Mouse (Mus musculus): ENCODE measurements at regions not wholly inside any gene's neighbourhood (a gene's known extent, or its start where the extent isn't known, plus 50 kb on each side); places are given as distances from the start of the nearest gene placed in this dataset.
"Not testable (repeated sequence)": the region's sequence is repeated elsewhere in the genome, so short reads cannot be mapped to it uniquely, and the experiment has no call there.

- no peak overlapping the region for H3K4me3 ChIP-seq
- H3K4me1 ChIP-seq: no peaks in the 10 kb centered on the region
- no peaks in the 10 kb centered on the region for H3K36me3 ChIP-seq
- no peaks in the 10 kb centered on the region for H3K9me3 ChIP-seq
- no peak for ATAC-seq (ENCODE audit: low FRiP score, low read depth)
- 55% methylated on average over 2 of the region's 2 CpGs for WGBS
- no peak overlapping the region for H3K4me2 ChIP-seq (replicated peaks)
- H3K9ac ChIP-seq: no peak overlapping the region
- no peaks in the 10 kb centered on the region for H3K27me3 ChIP-seq (replicated peaks)
- no peak overlapping the region for H3K27ac ChIP-seq
Measured at GRCm38 (mm10) chr11:7834151-7834550, 620.4 kb upstream of the Igfbp3 start.

DNA sequence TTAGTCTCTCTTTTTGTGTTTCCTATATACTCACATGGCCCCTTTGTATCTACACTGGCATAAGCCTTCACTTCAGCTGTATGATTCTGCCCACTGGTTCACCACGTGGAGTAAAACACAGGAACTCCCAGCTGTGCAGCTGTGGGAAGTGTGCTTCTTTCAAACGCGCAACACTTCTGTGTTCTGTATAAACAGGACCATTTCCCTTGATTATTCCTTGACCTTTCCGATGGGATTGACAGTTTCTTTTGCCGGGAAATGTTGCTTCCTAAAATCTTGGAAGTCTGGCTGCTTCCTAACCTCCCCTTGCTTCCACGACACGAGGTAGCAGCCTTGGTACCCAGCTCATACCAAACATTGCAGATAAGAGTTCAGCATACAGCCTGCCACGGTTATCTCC lies 618.7 kb upstream of the Igfbp3 start:
- H3K9ac ChIP-seq: no peak overlapping the region
- no peak overlapping the region for H3K27ac ChIP-seq
- 79% methylated on average over 8 of the region's 8 CpGs for WGBS
- no peaks in the 10 kb centered on the region for H3K9me3 ChIP-seq
- no peak overlapping the region for H3K4me3 ChIP-seq
- no peak for ATAC-seq (ENCODE audit: low FRiP score, low read depth)
- H3K27me3 ChIP-seq (replicated peaks): no peaks in the 10 kb centered on the region
- H3K4me1 ChIP-seq: no peaks in the 10 kb centered on the region
- no peaks in the 10 kb centered on the region for H3K36me3 ChIP-seq
- H3K4me2 ChIP-seq (replicated peaks): no peak overlapping the region

GRCm38 (mm10) chr11:7829770-7830169 lies 616.0 kb upstream of the Igfbp3 start:
- Histone ChIP-seq H3K4me2 (replicated peaks) (no peak overlapping the region), H3K4me3 (no peak overlapping the region), H3K36me3 (no peaks in the 10 kb centered on the region), H3K9ac (no peak overlapping the region), H3K27ac (no peak overlapping the region), H3K9me3 (no peaks in the 10 kb centered on the region), H3K27me3 (replicated peaks) (no peaks in the 10 kb centered on the region), H3K4me1 (no peaks in the 10 kb centered on the region)
- WGBS: 57% methylated on average over 1 of the region's 1 CpGs
- no peak for ATAC-seq (ENCODE audit: low FRiP score, low read depth)

DNA sequence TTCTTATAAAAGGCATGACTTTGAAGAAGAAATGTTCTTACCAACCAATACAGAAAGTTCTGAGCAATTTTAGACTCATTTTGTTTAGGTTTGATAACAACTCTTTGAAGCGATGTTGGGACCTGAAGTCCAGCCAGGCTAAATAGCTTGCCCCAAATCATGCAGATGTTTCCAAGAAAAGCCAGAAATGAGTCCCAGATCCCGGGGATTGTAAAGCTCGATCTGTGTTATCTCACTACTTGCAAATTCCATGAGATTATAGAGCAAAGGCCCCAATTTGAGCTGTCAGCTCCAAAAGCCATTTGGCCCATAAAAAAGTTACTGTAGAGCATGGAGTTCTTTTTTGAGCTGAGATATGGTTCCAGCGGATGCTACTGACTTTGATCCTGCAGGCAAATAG lies 614.3 kb upstream of the Igfbp3 start:
- H3K4me1 ChIP-seq: no peaks in the 10 kb centered on the region
- no peaks in the 10 kb centered on the region for H3K27me3 ChIP-seq (replicated peaks)
- H3K9me3 ChIP-seq: no peaks in the 10 kb centered on the region
- no peak overlapping the region for H3K9ac ChIP-seq
- no peak for ATAC-seq (ENCODE audit: low FRiP score, low read depth)
- no peak overlapping the region for H3K4me2 ChIP-seq (replicated peaks)
- WGBS: 91% methylated on average over 4 of the region's 4 CpGs
- no peak overlapping the region for H3K27ac ChIP-seq
- H3K36me3 ChIP-seq: no peaks in the 10 kb centered on the region
- no peak overlapping the region for H3K4me3 ChIP-seq

DNA sequence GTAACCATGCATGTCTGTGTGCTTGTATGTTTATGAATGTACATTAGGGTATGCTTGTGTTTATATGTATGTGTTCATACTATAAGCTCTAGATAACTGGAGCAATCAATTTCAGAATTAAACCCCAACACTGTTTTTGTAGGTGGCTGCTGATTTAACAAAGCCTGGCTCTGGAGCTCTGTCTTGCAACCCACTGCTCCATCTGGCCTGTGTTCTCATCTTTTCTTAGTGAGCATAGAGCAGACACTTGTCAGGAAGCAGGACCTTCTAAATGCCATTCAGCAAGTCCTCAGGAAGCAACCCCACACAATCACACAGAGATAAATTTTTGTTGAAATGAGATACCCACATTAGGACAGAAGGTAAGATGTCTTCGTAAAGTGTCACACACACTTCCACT lies 613.7 kb upstream of the Igfbp3 start:
- Histone ChIP-seq H3K4me2 (replicated peaks) (no peak overlapping the region), H3K27ac (no peak overlapping the region), H3K9ac (no peak overlapping the region), H3K36me3 (no peaks in the 10 kb centered on the region), H3K4me3 (no peak overlapping the region), H3K4me1 (no peaks in the 10 kb centered on the region), H3K27me3 (replicated peaks) (no peaks in the 10 kb centered on the region), H3K9me3 (no peaks in the 10 kb centered on the region)
- ATAC-seq (ENCODE audit: low FRiP score, low read depth): no peak
- WGBS: 89% methylated on average over 1 of the region's 1 CpGs

- Histone ChIP-seq H3K4me3 (no peak overlapping the region), H3K9me3 (no peaks in the 10 kb centered on the region), H3K27me3 (replicated peaks) (no peaks in the 10 kb centered on the region), H3K9ac (no peak overlapping the region), H3K4me2 (replicated peaks) (no peak overlapping the region), H3K4me1 (no peaks in the 10 kb centered on the region), H3K27ac (no peak overlapping the region), H3K36me3 (no peaks in the 10 kb centered on the region)
- WGBS: 85% methylated on average over 5 of the region's 5 CpGs
- no peak for ATAC-seq (ENCODE audit: low FRiP score, low read depth)
Measured at GRCm38 (mm10) chr11:7815750-7816149, 602.0 kb upstream of the Igfbp3 start.

- Histone ChIP-seq H3K4me1 (no peaks in the 10 kb centered on the region), H3K36me3 (no peaks in the 10 kb centered on the region), H3K4me2 (replicated peaks) (no peak overlapping the region), H3K27ac (no peak overlapping the region), H3K9me3 (no peaks in the 10 kb centered on the region), H3K27me3 (replicated peaks) (no peaks in the 10 kb centered on the region), H3K4me3 (no peak overlapping the region), H3K9ac (no peak overlapping the region)
- WGBS: 90% methylated on average over 2 of the region's 2 CpGs
- no peak for ATAC-seq (ENCODE audit: low FRiP score, low read depth)
Measured at GRCm38 (mm10) chr11:7814556-7814955, 600.8 kb upstream of the Igfbp3 start.

DNA sequence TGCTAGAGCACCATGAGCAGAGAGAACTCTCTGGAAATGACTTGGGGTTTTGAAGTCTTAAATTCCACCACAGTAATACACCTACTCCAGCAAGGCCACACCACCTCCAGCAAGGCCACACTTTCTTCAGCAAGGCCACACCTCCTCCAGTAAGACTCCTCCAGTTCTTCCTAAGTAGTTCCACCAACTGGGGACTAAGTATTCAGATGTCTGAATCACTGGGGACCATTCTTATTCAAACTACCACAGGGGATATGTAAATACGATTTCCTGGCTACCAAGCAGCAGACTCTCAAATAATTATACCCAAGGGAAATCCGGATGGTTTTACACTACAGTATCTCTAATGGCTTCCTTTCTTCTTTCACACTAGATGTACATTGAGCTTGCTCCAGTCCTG lies 598.7 kb upstream of the Igfbp3 start:
- Histone ChIP-seq H3K4me1 (no peaks in the 10 kb centered on the region), H3K4me3 (no peak overlapping the region), H3K27ac (no peak overlapping the region), H3K4me2 (replicated peaks) (no peak overlapping the region), H3K9ac (no peak overlapping the region), H3K27me3 (replicated peaks) (no peaks in the 10 kb centered on the region), H3K9me3 (no peaks in the 10 kb centered on the region), H3K36me3 (no peaks in the 10 kb centered on the region)
- WGBS: 84% methylated on average over 2 of the region's 2 CpGs
- no peak for ATAC-seq (ENCODE audit: low FRiP score, low read depth)

DNA sequence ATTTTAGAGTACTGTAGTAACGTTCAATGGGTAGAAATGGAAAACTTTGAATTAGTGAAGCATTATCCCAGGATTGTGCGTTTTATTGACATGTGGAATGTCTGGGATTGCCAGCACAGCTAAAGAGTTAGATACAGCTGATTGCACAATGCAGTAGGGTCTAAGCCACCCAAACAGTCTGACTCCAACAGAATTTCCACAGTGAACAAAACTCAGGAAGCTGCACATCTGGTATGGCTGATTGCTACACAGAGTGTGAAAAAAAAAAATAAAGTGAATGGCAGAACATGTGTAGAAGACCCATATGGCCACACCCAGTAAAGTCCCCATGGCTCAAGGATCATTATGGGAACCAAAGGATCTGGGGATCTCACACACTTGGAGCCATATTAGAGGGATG lies 596.0 kb upstream of the Igfbp3 start:
- Histone ChIP-seq H3K4me2 (replicated peaks) (no peak overlapping the region), H3K4me3 (no peak overlapping the region), H3K9me3 (no peaks in the 10 kb centered on the region), H3K4me1 (no peaks in the 10 kb centered on the region), H3K36me3 (no peaks in the 10 kb centered on the region), H3K27ac (no peak overlapping the region), H3K9ac (no peak overlapping the region), H3K27me3 (replicated peaks) (no peaks in the 10 kb centered on the region)
- 86% methylated on average over 2 of the region's 2 CpGs for WGBS
- ATAC-seq (ENCODE audit: low FRiP score, low read depth): no peak

DNA sequence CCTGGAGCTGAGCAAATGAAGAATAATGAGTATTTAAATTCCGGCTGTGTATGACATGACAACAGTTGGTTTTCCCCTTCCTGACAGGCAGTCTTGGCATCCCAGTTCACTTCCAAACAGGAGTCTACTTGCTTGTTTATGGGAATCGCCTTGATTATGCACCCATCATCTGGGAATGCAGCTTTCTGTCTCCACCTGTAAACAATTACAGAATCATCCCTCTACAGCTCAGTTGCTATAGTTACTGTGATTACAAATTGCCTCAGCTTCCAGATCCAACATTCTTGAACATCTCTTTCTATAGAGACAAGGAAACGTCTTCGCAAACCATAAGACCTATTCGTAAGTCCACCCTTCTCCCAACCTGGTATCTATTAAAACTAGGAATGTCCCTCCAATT lies 582.6 kb upstream of the Igfbp3 start:
- H3K27me3 ChIP-seq (replicated peaks): no peaks in the 10 kb centered on the region
- no peak overlapping the region for H3K4me2 ChIP-seq (replicated peaks)
- H3K27ac ChIP-seq: no peak overlapping the region
- no peaks in the 10 kb centered on the region for H3K4me1 ChIP-seq
- H3K9me3 ChIP-seq: no peaks in the 10 kb centered on the region
- H3K36me3 ChIP-seq: no peaks in the 10 kb centered on the region
- 86% methylated on average over 5 of the region's 5 CpGs for WGBS
- H3K4me3 ChIP-seq: no peak overlapping the region
- no peak for ATAC-seq (ENCODE audit: low FRiP score, low read depth)
- H3K9ac ChIP-seq: no peak overlapping the region

GRCm38 (mm10) chr11:7794206-7794605 lies 580.5 kb upstream of the Igfbp3 start:
- no peaks in the 10 kb centered on the region for H3K36me3 ChIP-seq
- no peaks in the 10 kb centered on the region for H3K4me1 ChIP-seq
- no peak overlapping the region for H3K9ac ChIP-seq
- no peak overlapping the region for H3K4me3 ChIP-seq
- H3K27me3 ChIP-seq (replicated peaks): no peaks in the 10 kb centered on the region
- H3K27ac ChIP-seq: no peak overlapping the region
- no peaks in the 10 kb centered on the region for H3K9me3 ChIP-seq
- 79% methylated on average over 1 of the region's 1 CpGs for WGBS
- ATAC-seq (ENCODE audit: low FRiP score, low read depth): no peak
- H3K4me2 ChIP-seq (replicated peaks): no peak overlapping the region

DNA sequence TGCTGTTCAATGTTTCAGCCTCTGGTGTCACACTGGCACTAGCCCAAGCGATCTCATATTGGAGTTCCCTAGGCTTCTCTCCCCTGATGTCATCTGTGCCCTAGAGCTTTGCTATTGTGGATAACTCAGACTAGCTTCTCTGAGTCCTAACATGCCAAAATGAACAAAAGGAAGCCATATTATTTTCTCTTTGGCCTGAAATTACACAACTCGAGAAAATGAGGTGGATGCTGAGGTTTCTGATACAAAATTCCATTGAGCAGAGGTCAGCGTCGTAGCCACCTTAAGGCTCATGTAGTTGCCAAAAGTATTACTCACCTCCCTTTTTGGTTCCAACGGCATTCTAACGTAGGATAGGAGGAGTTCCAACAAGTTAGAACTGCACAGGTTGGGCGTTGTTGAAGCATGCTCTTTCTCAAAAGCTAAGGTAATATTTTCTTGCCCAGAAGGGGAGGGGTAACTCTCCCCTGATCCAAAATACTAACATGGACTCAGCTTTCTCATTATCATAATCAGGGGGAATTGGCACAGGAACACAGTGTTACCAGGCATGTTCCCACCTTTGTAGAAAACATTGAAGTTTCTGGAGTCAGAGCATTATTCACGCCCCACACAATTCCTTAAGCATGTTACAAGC lies 566.9 kb upstream of the Igfbp3 start:
- WGBS: 87% methylated on average over 8 of the region's 8 CpGs
- Histone ChIP-seq H3K27ac (no peak overlapping the region), H3K9me3 (no peaks in the 10 kb centered on the region), H3K27me3 (replicated peaks) (no peaks in the 10 kb centered on the region), H3K4me3 (no peak overlapping the region), H3K4me2 (replicated peaks) (no peak overlapping the region), H3K4me1 (no peaks in the 10 kb centered on the region), H3K9ac (no peak overlapping the region), H3K36me3 (no peaks in the 10 kb centered on the region)
- ATAC-seq (ENCODE audit: low FRiP score, low read depth): no peak

DNA sequence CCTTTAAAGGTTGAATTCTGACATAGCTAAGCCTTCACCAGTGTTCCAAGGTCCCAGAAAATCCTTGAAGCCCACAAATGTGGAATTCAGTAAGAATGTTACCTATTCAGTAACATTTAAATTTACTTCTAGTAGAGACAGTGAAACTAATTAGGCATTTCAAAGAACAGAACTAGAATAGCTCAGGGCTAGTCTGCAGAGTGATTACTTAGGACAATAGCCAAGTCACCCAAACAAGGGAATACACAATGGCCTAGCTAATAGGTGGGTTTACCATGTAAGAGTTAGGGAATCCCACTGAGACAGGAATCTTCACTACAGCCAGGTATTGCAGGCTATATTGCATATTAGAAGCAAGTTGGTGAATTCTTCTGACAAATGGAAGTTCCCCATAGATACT lies 561.6 kb upstream of the Igfbp3 start:
- H3K4me2 ChIP-seq (replicated peaks); ATAC-seq (ENCODE audit: low FRiP score, low read depth): not testable (repeated sequence)

More for the DNA sequence above, 561.6 kb upstream of the Igfbp3 start:
- H3K4me1 ChIP-seq; H3K27ac ChIP-seq; H3K9ac ChIP-seq; H3K4me3 ChIP-seq; H3K27me3 ChIP-seq (replicated peaks); H3K36me3 ChIP-seq; H3K9me3 ChIP-seq: not testable (repeated sequence)
